Mouse (Mus musculus) stomach, embryonic 15.5 days (tissue): ENCODE data around the gene Olfm4. TPM values are rescaled to one million over a fixed set of nuclear protein-coding genes. Genes with fewer than 3 reads are reported as not detected.

ENCODE experiments used
- ATAC-seq: fragments of 200-750 bp; cut with Nextera tagmentation; 2 replicates; pipeline ENCODE4 v1.8.0; 2017; ENCODE audit warnings: low read depth, moderate number of reproducible peaks, moderate TSS enrichment; ENCODE audit not compliant: insufficient read depth, low FRiP score
- H3K27ac ChIP-seq: fragments of 300-500 bp; sonication (generic); 2 replicates; pipeline ENCODE4 v1.5.1; 2015; ENCODE audit warnings: mild to moderate bottlenecking, inconsistent platforms
- H3K27me3 ChIP-seq: fragments of 300-500 bp; sonication (generic); replicated peaks from 2 replicates; pipeline ENCODE4 v1.6.1; 2015; ENCODE audit warnings: inconsistent platforms
- H3K36me3 ChIP-seq: fragments of 300-500 bp; sonication (generic); 2 replicates; pipeline ENCODE4 v1.6.1; 2015; ENCODE audit warnings: inconsistent platforms
- H3K4me1 ChIP-seq: fragments of 300-500 bp; sonication (generic); 2 replicates; pipeline ENCODE4 v1.6.1; 2015; ENCODE audit warnings: inconsistent platforms
- H3K4me2 ChIP-seq: fragments of 300-500 bp; sonication (generic); 2 replicates; pipeline ENCODE4 v1.6.1; 2015; ENCODE audit warnings: mild to moderate bottlenecking, inconsistent platforms
- H3K4me3 ChIP-seq: fragments of 300-500 bp; sonication (generic); replicated peaks from 2 replicates; pipeline ENCODE4 v1.5.1; 2015; ENCODE audit warnings: inconsistent platforms
- H3K9ac ChIP-seq: fragments of 300-500 bp; sonication (generic); 2 replicates; pipeline ENCODE4 v1.6.1; 2015; ENCODE audit warnings: inconsistent platforms
- H3K9me3 ChIP-seq: fragments of 300-500 bp; sonication (generic); 2 replicates; pipeline ENCODE4 v1.6.1; 2016; ENCODE audit warnings: inconsistent platforms
- WGBS: fragments of 180-500 bp; shearing (Covaris S2); methylation state at CpG from one replicate; pipeline ENCODE4 v1.1.7; 2015; 5-methylcytosine and 5-hydroxymethylcytosine counted together
- polyA plus RNA-seq: library from polyadenylated mRNA; unstranded; fragments of >200 nt; fragmentation: Nextera tagmentation; extraction: Ambion mirVana; gene quantifications from 2 replicates; pipeline ENCODE4 v1.2.1, GENCODE M21; 2015

Olfm4 gene
- polyA plus RNA-seq, 1 experiment from 2014 or later = 15.7 TPM

GRCm38 (mm10) chr14:80039645-80040272 lies 55.9 kb downstream of the Olfm4 start:
- ATAC-seq = peak; percentile 63; the same call in 1 of the 2 replicates
- H3K4me3 ChIP-seq = no peak overlapping the region
- H3K9me3 ChIP-seq = no peaks in the 10 kb centered on the region; the same call in 1 of the 2 replicates
- H3K9ac ChIP-seq = no peak overlapping the region
- no peaks in the 10 kb centered on the region for H3K4me1 ChIP-seq
- no peak overlapping the region for H3K4me2 ChIP-seq
- no peaks in the 10 kb centered on the region for H3K36me3 ChIP-seq
- H3K27me3 ChIP-seq = no peaks in the 10 kb centered on the region
- 50% methylated on average over 4 of the region's 4 CpGs for WGBS
- H3K27ac ChIP-seq = no peak overlapping the region

- H3K36me3 ChIP-seq = no peaks in the 10 kb centered on the region
- no peaks in the 10 kb centered on the region for H3K4me1 ChIP-seq
- H3K4me3 ChIP-seq = no peak overlapping the region
- H3K27ac ChIP-seq = no peak overlapping the region
- H3K9ac ChIP-seq = no peak overlapping the region
- no peaks in the 10 kb centered on the region for H3K27me3 ChIP-seq
- H3K4me2 ChIP-seq = no peak overlapping the region
- no peak for ATAC-seq
- H3K9me3 ChIP-seq = no peaks in the 10 kb centered on the region; the same call in 1 of the 2 replicates
- WGBS = 76% methylated on average over 6 of the region's 6 CpGs
Observed at GRCm38 (mm10) chr14:80046104-80046734, 62.3 kb downstream of the Olfm4 start.

GRCm38 (mm10) chr14:80047368-80048101 lies 63.7 kb downstream of the Olfm4 start:
- Histone ChIP-seq H3K4me3 (no peak overlapping the region), H3K4me2 (no peak overlapping the region), H3K36me3 (no peaks in the 10 kb centered on the region), H3K9ac (no peak overlapping the region), H3K4me1 (no peaks in the 10 kb centered on the region), H3K9me3 (no peaks in the 10 kb centered on the region; the same call in 1 of the 2 replicates), H3K27me3 (no peaks in the 10 kb centered on the region), H3K27ac (peak overlapping the region; percentile 26; the same call in 1 of the 2 replicates)
- ATAC-seq = no peak
- 49% methylated on average over 5 of the region's 5 CpGs for WGBS

- no peaks in the 10 kb centered on the region for H3K27me3 ChIP-seq
- H3K4me2 ChIP-seq = no peak overlapping the region
- 64% methylated on average over 3 of the region's 3 CpGs for WGBS
- H3K36me3 ChIP-seq = no peaks in the 10 kb centered on the region
- H3K9me3 ChIP-seq = no peaks in the 10 kb centered on the region
- H3K4me1 ChIP-seq = no peaks in the 10 kb centered on the region
- H3K27ac ChIP-seq = no peak overlapping the region
- ATAC-seq = no peak
- H3K9ac ChIP-seq = no peak overlapping the region
- no peak overlapping the region for H3K4me3 ChIP-seq
Observed at GRCm38 (mm10) chr14:80055725-80056124, 71.8 kb downstream of the Olfm4 start.

- Histone ChIP-seq H3K9ac (no peak overlapping the region), H3K4me1 (no peaks in the 10 kb centered on the region), H3K27ac (no peak overlapping the region), H3K9me3 (no peaks in the 10 kb centered on the region), H3K4me3 (no peak overlapping the region), H3K4me2 (no peak overlapping the region), H3K27me3 (no peaks in the 10 kb centered on the region), H3K36me3 (no peaks in the 10 kb centered on the region)
- 77% methylated on average over 3 of the region's 3 CpGs for WGBS
- no peak for ATAC-seq
Observed at GRCm38 (mm10) chr14:80061686-80062085, 77.8 kb downstream of the Olfm4 start.

- Histone ChIP-seq H3K4me2 (no peak overlapping the region), H3K9me3 (no peaks in the 10 kb centered on the region), H3K36me3 (no peaks in the 10 kb centered on the region), H3K27me3 (no peaks in the 10 kb centered on the region), H3K4me1 (no peaks in the 10 kb centered on the region), H3K4me3 (no peak overlapping the region), H3K27ac (no peak overlapping the region), H3K9ac (no peak overlapping the region)
- 63% methylated on average over 9 of the region's 9 CpGs for WGBS
- no peak for ATAC-seq
Observed at GRCm38 (mm10) chr14:80062896-80063295, 79.0 kb downstream of the Olfm4 start.

GRCm38 (mm10) chr14:80070580-80070979 lies 86.7 kb downstream of the Olfm4 start:
- H3K27ac ChIP-seq = no peak overlapping the region
- 92% methylated on average over 3 of the region's 3 CpGs for WGBS
- no peak overlapping the region for H3K4me3 ChIP-seq
- no peak for ATAC-seq
- H3K9ac ChIP-seq = no peak overlapping the region
- no peak overlapping the region for H3K4me2 ChIP-seq
- H3K9me3 ChIP-seq = no peaks in the 10 kb centered on the region
- no peaks in the 10 kb centered on the region for H3K27me3 ChIP-seq
- H3K36me3 ChIP-seq = no peaks in the 10 kb centered on the region
- H3K4me1 ChIP-seq = no peaks in the 10 kb centered on the region

Other genes starting within 250 kb of the Olfm4 start
- 1.0 TPM in 2 replicates for gene Pcdh8, start 212.8 kb upstream of the Olfm4 start, polyA plus RNA-seq